Mouse (Mus musculus) heart, embryonic 14.5 days (tissue): Measurements from ENCODE around the gene Crtc2. TPM values are rescaled to one million over a fixed set of nuclear protein-coding genes. Genes with fewer than 3 reads are reported as not detected.

Experiments
- ATAC-seq: fragments of 200-750 bp; cut with Nextera tagmentation; 2 replicates; pipeline ENCODE4 v1.8.0; 2017; ENCODE audit warnings: low read depth, moderate TSS enrichment; ENCODE audit not compliant: insufficient number of reproducible peaks, insufficient read depth, low FRiP score
- H3K27ac ChIP-seq, 2 experiments: fragments of 200-500 bp in 1 of 2; fragments of 300-500 bp in 1 of 2; sonication (generic) in 1 of 2; replicated peaks in 1 of 2; 2 replicates each; pipeline ENCODE4 v1.5.1; 2012 to 2014; ENCODE audit warnings: low read depth in 2 of 2, low read length in 2 of 2, control low read depth in 1 of 2, mild to moderate bottlenecking in 1 of 2, mixed read lengths in 1 of 2; ENCODE audit not compliant: control insufficient read depth in 1 of 2, insufficient read depth in 1 of 2
- H3K27me3 ChIP-seq: fragments of 300-500 bp; sonication (generic); 2 replicates; pipeline ENCODE4 v1.6.1; 2014; ENCODE audit warnings: mild to moderate bottlenecking, low read length, control low read depth; ENCODE audit not compliant: control insufficient read depth, insufficient read depth
- H3K36me3 ChIP-seq: fragments of 300-500 bp; sonication (generic); 2 replicates; pipeline ENCODE4 v1.6.1; 2014; ENCODE audit warnings: mild to moderate bottlenecking, control low read depth, low read length, mixed read lengths; ENCODE audit not compliant: control insufficient read depth, insufficient read depth
- H3K4me1 ChIP-seq, 2 experiments: fragments of 200-500 bp in 1 of 2; fragments of 300-500 bp in 1 of 2; sonication (generic) in 1 of 2; 2 replicates each; pipeline ENCODE4 v1.6.1; 2012 to 2014; ENCODE audit warnings: low read length in 2 of 2, control low read depth in 1 of 2, mixed read lengths in 1 of 2; ENCODE audit not compliant: control insufficient read depth in 2 of 2, insufficient read depth in 2 of 2
- H3K4me2 ChIP-seq: fragments of 300-500 bp; sonication (generic); 2 replicates; pipeline ENCODE4 v1.6.1; 2014; ENCODE audit warnings: mild to moderate bottlenecking, low read length
- H3K4me3 ChIP-seq, 2 experiments: fragments of 200-500 bp in 1 of 2; fragments of 300-500 bp in 1 of 2; sonication (generic) in 1 of 2; 2 replicates each; pipeline ENCODE4 v1.5.1; 2012 to 2014; ENCODE audit warnings: low read length in 2 of 2, mild to moderate bottlenecking in 2 of 2, control low read depth in 1 of 2, low read depth in 1 of 2, moderate library complexity in 1 of 2; ENCODE audit not compliant: control insufficient read depth in 1 of 2, insufficient read depth in 1 of 2
- H3K9ac ChIP-seq: fragments of 300-500 bp; sonication (generic); 2 replicates; pipeline ENCODE4 v1.6.1; 2014; ENCODE audit warnings: mild to moderate bottlenecking, low read length
- H3K9me3 ChIP-seq: fragments of 300-500 bp; sonication (generic); 2 replicates; pipeline ENCODE4 v1.6.1; 2016; ENCODE audit warnings: low read length, control low read depth; ENCODE audit not compliant: control insufficient read depth
- WGBS: fragments of 180-500 bp; shearing (Covaris S2); extraction: QIAGEN DNeasy Blood & Tissue Kit; methylation state at CpG from one replicate; pipeline ENCODE4 v1.1.7; 2014; 5-methylcytosine and 5-hydroxymethylcytosine counted together
- polyA plus RNA-seq: library from polyadenylated mRNA; unstranded; fragments of >200 nt; fragmentation: Nextera tagmentation; extraction: Ambion mirVana; gene quantifications from 2 replicates; pipeline ENCODE4 v1.2.1, GENCODE M21; 2014

The Crtc2 gene
- polyA plus RNA-seq, 1 experiment from 2014 or later, result 7.5 TPM

DNA sequence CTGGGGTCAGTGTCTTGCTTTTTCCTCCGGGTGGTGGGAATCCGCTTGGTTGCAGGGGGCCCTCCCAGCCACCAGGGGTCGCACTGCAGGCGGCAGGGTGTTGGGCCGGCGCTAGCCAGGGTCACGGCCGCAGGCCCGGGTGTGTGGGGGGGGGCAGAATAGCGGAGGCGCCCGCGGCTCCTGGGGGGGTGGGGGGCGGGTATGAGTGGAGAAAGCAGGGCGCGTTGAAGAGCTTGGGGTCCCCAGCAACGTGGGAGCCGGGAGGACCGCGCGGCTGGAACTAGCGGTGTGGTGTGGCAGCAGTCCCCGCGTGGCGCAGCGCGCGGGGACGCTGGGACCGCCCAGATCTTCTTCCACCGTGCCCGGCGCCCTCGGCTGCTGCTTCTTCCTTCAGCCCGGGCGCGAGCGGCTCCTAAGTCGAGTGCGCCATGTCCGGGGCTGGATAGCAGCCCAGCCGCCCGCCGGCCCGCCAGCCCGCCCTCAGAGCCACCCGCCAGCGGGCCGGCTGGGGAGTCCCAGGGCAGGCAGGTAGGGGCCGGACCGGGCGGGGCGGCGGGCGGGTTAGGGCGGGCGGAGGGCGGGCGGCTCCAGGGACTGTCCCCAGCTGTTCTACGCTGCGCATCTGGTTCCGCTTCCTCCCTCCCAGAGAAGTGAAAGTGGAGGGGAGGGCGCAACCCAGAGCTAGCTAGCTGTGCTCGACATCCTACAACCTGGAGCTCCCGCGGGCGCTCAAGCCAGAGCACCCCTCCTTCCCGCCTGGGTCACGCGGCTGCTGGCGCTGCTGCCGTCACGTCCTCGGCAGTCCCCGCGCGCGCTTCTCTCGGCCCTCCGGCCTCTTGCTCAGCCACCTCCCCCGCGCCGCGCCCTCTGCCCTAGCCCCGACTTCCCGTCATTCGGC is 11.3 kb downstream of the Crtc2 start, which contains the start of gene Dennd4b:
Gene Dennd4b, plus strand, starts transcription at position 152 of the 898 bp plus-strand sequence.
- H3K4me3 ChIP-seq, result peak within 1 kb of the TSS; percentile 84 to 94
- under 1% methylated on average over 72 of the region's 87 CpGs for WGBS
- peak; percentile 88 for ATAC-seq
- no peaks in the 10 kb centered on the region for H3K27me3 ChIP-seq
- peak within 1 kb of the TSS; percentile 91 for H3K4me2 ChIP-seq
- H3K9me3 ChIP-seq, result no peaks in the 10 kb centered on the region
- peaks cover 7 to 15% of the 10 kb centered on the region in 2 experiments for H3K4me1 ChIP-seq
- H3K9ac ChIP-seq, result peak within 1 kb of the TSS; percentile 95
- peaks cover 58% of the 10 kb centered on the region for H3K36me3 ChIP-seq
- H3K27ac ChIP-seq, result peak within 1 kb of the TSS; percentile 98 to 100

DNA sequence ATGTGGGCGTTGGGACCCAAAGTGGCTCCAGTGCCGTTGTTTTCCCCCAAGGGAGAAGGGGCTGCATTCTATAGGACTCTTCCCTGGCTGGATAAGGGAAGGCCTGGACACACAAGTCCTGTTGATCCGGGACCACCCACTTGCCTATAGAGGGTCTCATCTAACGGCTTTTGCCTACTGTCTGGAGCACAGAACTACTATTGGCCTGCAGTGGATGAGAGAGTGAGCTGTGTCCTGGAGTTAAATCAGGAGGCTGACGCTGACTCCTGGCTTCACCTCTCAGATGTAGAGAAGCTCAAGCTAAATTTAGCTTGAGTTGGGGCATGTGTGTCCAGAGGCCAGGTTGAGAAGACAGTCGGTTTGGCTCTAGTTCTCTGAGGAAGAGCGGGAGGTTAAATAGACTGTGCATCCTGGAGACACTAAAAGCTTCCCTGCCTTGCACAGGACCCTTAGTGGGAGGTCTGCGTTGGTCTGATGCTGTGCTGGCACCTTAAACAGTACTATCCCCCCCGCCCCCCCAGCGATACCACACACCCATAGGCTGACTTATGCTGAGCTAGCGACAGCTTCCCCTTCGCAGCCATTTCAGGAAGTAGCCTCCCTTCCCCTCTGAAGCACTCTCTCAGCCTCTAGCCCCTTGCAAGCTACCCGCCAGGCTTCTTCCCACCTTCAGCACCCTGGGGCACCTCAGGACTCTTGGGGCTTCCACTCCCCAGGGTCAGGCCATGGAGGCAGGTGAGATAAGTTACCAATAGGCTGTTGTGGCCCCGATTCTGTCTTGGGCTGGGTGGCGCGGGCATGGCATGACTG is 12.2 kb downstream of the Crtc2 start:
- no peaks in the 10 kb centered on the region for H3K27me3 ChIP-seq
- H3K27ac ChIP-seq, result peak overlapping the region; percentile 98 to 100
- H3K36me3 ChIP-seq, result peaks cover 58% of the 10 kb centered on the region
- H3K4me2 ChIP-seq, result peak overlapping the region; percentile 91
- peak; percentile 28 for ATAC-seq
- WGBS, result 14% methylated on average over 16 of the region's 16 CpGs
- peaks cover 7 to 15% of the 10 kb centered on the region in 2 experiments for H3K4me1 ChIP-seq
- no peaks in the 10 kb centered on the region for H3K9me3 ChIP-seq
- H3K9ac ChIP-seq, result peak overlapping the region; percentile 95
- peak overlapping the region; percentile 84 to 94 for H3K4me3 ChIP-seq

DNA sequence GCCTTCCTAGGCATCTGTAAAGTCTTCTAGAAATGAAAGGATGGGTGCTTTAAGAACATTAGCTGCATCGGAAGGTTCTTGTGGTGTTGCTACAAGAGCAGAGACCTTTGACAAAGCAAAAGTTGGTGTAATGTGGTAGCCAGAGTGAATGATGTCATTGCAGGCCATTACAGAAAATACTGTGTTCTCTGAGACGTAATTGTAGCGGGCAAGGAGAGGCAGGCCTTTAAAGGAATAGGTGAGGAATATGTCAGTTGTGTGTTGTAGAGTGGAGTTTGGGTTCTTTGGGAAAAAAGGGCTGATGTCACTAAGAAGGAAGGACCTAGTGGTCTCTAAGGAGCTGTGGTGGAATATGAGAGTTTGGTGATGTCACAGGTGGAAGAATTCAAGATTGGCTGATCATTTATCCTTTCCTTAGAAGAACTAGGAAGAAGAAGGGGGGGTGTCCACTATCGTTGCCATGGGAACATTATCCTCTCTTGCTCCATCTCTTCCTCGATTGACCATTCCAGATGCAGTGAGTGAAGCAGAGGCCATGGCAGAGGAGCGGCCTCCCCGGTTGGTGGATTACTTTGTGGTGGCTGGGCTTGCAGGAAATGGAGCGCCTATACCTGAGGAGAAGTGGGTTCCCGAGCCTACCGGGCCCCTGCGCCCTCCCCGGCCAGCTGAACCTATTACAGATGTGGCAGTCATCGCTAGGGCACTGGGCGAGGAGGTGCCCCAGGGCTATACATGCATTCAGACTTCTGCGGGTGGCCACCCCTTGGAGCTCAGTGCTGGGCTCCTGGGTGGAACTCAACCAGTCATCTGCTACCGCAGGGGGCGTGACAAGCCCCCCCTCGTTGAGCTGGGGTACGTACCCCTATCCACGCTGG is 13.2 kb downstream of the Crtc2 start:
- H3K4me3 ChIP-seq, result peak overlapping the region in 1 of 2 experiments; percentile 94; a peak in 2 of 4 replicates
- H3K36me3 ChIP-seq, result peaks cover 58% of the 10 kb centered on the region
- H3K27ac ChIP-seq, result peak overlapping the region; percentile 98 to 100
- peak overlapping the region; percentile 95 for H3K9ac ChIP-seq
- H3K27me3 ChIP-seq, result no peaks in the 10 kb centered on the region
- WGBS, result 94% methylated on average over 20 of the region's 20 CpGs
- H3K4me2 ChIP-seq, result peak overlapping the region; percentile 91
- no peaks in the 10 kb centered on the region for H3K9me3 ChIP-seq
- peaks cover 7 to 15% of the 10 kb centered on the region in 2 experiments for H3K4me1 ChIP-seq
- ATAC-seq, result no peak

DNA sequence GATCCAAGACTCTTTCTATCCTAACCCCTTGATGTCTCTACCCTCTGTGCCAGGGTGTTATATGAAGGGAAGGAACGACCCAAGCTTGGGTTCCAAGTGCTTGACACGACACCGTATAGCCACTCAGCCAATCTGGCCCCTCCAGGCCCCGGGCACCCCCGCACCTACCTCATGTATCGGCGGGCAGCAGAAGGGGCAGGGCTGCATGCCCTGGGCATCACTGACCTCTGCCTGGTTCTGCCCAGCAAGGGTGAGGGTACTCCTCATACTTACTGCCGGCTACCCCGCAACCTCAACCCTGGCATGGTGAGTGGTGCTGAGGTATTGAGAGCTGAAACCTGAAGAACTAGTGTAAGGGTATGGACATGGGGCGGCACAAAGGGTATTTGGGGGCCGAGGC is 14.2 kb downstream of the Crtc2 start:
- no peak overlapping the region for H3K4me3 ChIP-seq
- no peaks in the 10 kb centered on the region for H3K27me3 ChIP-seq
- no peak overlapping the region for H3K27ac ChIP-seq
- H3K4me1 ChIP-seq, result peaks cover 7 to 15% of the 10 kb centered on the region in 2 experiments
- no peak for ATAC-seq
- no peak overlapping the region for H3K4me2 ChIP-seq
- peaks cover 58% of the 10 kb centered on the region for H3K36me3 ChIP-seq
- 96% methylated on average over 11 of the region's 11 CpGs for WGBS
- no peak overlapping the region for H3K9ac ChIP-seq
- H3K9me3 ChIP-seq, result no peaks in the 10 kb centered on the region

DNA sequence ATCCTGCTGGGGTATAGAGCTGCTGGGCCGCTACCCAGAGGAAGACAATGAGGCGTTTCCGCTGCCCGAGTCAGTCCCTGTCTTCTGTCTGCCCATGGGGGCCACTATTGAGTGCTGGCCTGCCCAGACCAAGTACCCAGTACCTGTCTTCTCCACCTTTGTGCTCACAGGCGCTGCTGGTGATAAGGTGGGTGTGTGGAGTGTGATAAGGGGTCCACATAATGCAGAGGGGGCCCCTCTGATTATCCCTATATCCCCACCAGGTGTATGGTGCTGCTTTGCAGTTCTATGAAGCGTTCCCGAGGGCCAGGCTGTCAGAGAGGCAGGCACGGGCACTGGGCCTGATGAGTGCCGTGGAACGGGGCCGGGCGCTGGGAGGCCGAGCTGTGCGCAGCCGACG is 15.0 kb downstream of the Crtc2 start:
- WGBS, result 86% methylated on average over 16 of the region's 16 CpGs
- Histone ChIP-seq H3K4me2 (no peak overlapping the region), H3K9me3 (no peaks in the 10 kb centered on the region), H3K27ac (no peak overlapping the region), H3K4me3 (no peak overlapping the region), H3K27me3 (no peaks in the 10 kb centered on the region), H3K4me1 (peaks cover 7 to 15% of the 10 kb centered on the region in 2 experiments), H3K36me3 (peaks cover 58% of the 10 kb centered on the region), H3K9ac (no peak overlapping the region)
- no peak for ATAC-seq

DNA sequence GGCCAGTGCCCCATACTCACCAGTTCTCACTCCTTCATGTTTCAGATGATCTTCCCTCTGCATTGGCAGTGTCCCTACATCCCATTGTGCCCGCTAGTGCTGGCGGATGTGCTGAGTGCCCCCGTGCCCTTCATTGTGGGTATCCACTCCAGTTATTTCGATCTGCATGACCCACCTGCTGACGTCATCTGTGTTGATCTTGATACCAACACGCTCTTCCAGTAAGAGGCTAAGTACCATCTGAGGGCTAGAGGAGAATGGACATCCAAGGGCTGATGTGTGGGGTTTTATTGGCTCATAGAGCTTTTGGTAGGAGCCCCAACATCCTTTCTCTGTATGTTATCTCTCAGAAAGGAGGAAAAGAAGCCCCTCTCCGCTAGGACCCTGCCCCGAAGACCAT is 16.8 kb downstream of the Crtc2 start:
- Histone ChIP-seq H3K4me1 (peaks cover 5 to 12% of the 10 kb centered on the region in 2 experiments), H3K9me3 (no peaks in the 10 kb centered on the region), H3K4me3 (no peak overlapping the region), H3K27me3 (no peaks in the 10 kb centered on the region), H3K4me2 (no peak overlapping the region), H3K36me3 (peaks cover 70% of the 10 kb centered on the region), H3K27ac (no peak overlapping the region), H3K9ac (no peak overlapping the region)
- WGBS, result 90% methylated on average over 8 of the region's 8 CpGs
- ATAC-seq, result no peak

DNA sequence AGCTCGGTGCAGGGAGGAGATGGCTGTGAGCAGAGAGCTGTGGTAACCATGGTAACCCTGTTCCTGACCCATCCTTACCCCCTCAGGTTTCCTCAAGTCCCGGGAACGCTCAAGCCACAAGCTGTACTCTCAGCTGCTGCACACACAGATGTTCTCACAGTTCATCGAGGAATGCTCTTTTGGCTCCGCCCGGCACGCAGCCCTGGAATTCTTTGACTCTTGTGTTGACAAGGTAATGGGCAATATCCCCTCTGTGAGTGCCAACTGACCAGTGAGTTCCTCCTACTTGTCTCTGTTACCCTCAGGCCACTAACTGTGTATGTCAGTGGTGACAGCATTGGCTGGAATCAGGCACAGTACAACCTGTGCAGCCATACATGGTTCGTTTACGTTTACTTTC is 18.2 kb downstream of the Crtc2 start:
- Histone ChIP-seq H3K27ac (no peak overlapping the region), H3K4me2 (no peak overlapping the region), H3K36me3 (peaks cover 84% of the 10 kb centered on the region), H3K9ac (no peak overlapping the region), H3K27me3 (no peaks in the 10 kb centered on the region), H3K9me3 (no peaks in the 10 kb centered on the region), H3K4me1 (peaks cover 0 to under 1% of the 10 kb centered on the region in 2 experiments; a peak in 1 of 4 replicates), H3K4me3 (no peak overlapping the region)
- no peak for ATAC-seq
- 58% methylated on average over 9 of the region's 9 CpGs for WGBS
